Mouse (Mus musculus) embryonic facial prominence, embryonic 10.5 days (tissue): ENCODE results near the gene Kpna6. TPM values are rescaled to one million over a fixed set of nuclear protein-coding genes. Genes with fewer than 3 reads are reported as not detected.

Source experiments
- DNase-seq: peaks from one replicate; pipeline ENCODE4 v3.0.0-alpha.2; 2017; ENCODE audit warnings: low spot score
- H3K27ac ChIP-seq: fragments of 300-500 bp; sonication (generic); replicated peaks from 2 replicates; pipeline ENCODE4 v1.5.1; 2016; ENCODE audit warnings: mild to moderate bottlenecking
- H3K27me3 ChIP-seq: fragments of 300-500 bp; sonication (generic); replicated peaks from 2 replicates; pipeline ENCODE4 v1.6.1; 2016; ENCODE audit warnings: low read depth, mild to moderate bottlenecking; ENCODE audit not compliant: poor library complexity, severe bottlenecking
- H3K36me3 ChIP-seq: fragments of 300-500 bp; sonication (generic); replicated peaks from 2 replicates; pipeline ENCODE4 v1.6.1; 2016; ENCODE audit warnings: mild to moderate bottlenecking, moderate library complexity
- H3K4me1 ChIP-seq: fragments of 300-500 bp; sonication (generic); 2 replicates; pipeline ENCODE4 v1.6.1; 2016
- H3K4me3 ChIP-seq: fragments of 300-500 bp; sonication (generic); 2 replicates; pipeline ENCODE4 v1.5.1; 2016; ENCODE audit warnings: mild to moderate bottlenecking, moderate library complexity
- H3K9me3 ChIP-seq: fragments of 300-500 bp; sonication (generic); 2 replicates; pipeline ENCODE4 v1.6.1; 2016; ENCODE audit warnings: mild to moderate bottlenecking
- WGBS: fragments of 180-500 bp; shearing (Covaris S2); methylation state at CpG from one replicate; pipeline ENCODE4 v1.1.7; 2016; 5-methylcytosine and 5-hydroxymethylcytosine counted together
- polyA plus RNA-seq: library from polyadenylated mRNA; unstranded; fragments of >200 nt; fragmentation: Nextera tagmentation; extraction: Ambion mirVana; gene quantifications from 2 replicates; pipeline ENCODE4 v1.2.1, GENCODE M21; 2016

The Kpna6 gene
- polyA plus RNA-seq, 1 experiment from 2014 or later: 14.0 TPM

GRCm38 (mm10) chr4:129640101-129640637 lies 32.4 kb downstream of the Kpna6 start:
- Histone ChIP-seq H3K4me1 (peaks cover 27% of the 10 kb centered on the region), H3K27me3 (no peaks in the 10 kb centered on the region), H3K4me3 (peak overlapping the region; percentile 86), H3K27ac (peak overlapping the region; percentile 93), H3K9me3 (no peaks in the 10 kb centered on the region), H3K36me3 (peaks cover 67% of the 10 kb centered on the region)
- 8% methylated on average over 17 of the region's 17 CpGs for WGBS
- no peak for DNase-seq

GRCm38 (mm10) chr4:129639221-129639620 lies 33.3 kb downstream of the Kpna6 start:
- peaks cover 67% of the 10 kb centered on the region for H3K36me3 ChIP-seq
- peaks cover 27% of the 10 kb centered on the region for H3K4me1 ChIP-seq
- no peak for DNase-seq
- 90% methylated on average over 15 of the region's 15 CpGs for WGBS
- peak overlapping the region; percentile 86 for H3K4me3 ChIP-seq
- no peaks in the 10 kb centered on the region for H3K9me3 ChIP-seq
- H3K27me3 ChIP-seq: no peaks in the 10 kb centered on the region
- 0 out of 2 replicates have a peak overlapping the region, but pooled peaks have one; percentile 93 for H3K27ac ChIP-seq

- H3K27ac ChIP-seq: no peak overlapping the region
- peaks cover 7% of the 10 kb centered on the region for H3K4me1 ChIP-seq
- H3K4me3 ChIP-seq: no peak overlapping the region
- H3K9me3 ChIP-seq: no peaks in the 10 kb centered on the region
- no peak for DNase-seq
- WGBS: 94% methylated on average over 6 of the region's 6 CpGs
- H3K36me3 ChIP-seq: peaks cover 99% of the 10 kb centered on the region
- H3K27me3 ChIP-seq: no peaks in the 10 kb centered on the region
These were observed 38.7 kb downstream of the Kpna6 start for GRCm38 (mm10) chr4:129633852-129634251.

GRCm38 (mm10) chr4:129631867-129632266 lies 40.7 kb downstream of the Kpna6 start:
- no peak overlapping the region for H3K27ac ChIP-seq
- H3K4me1 ChIP-seq: no peaks in the 10 kb centered on the region
- no peak overlapping the region for H3K4me3 ChIP-seq
- no peak for DNase-seq
- no peaks in the 10 kb centered on the region for H3K27me3 ChIP-seq
- H3K9me3 ChIP-seq: no peaks in the 10 kb centered on the region
- WGBS: 94% methylated on average over 12 of the region's 12 CpGs
- H3K36me3 ChIP-seq: peaks cover 100% of the 10 kb centered on the region

- DNase-seq: no peak
- Histone ChIP-seq H3K4me1 (no peaks in the 10 kb centered on the region; the same call in 1 of the 2 replicates), H3K4me3 (no peak overlapping the region), H3K27me3 (no peaks in the 10 kb centered on the region), H3K9me3 (no peaks in the 10 kb centered on the region), H3K36me3 (peaks cover 100% of the 10 kb centered on the region), H3K27ac (no peak overlapping the region)
- WGBS: 91% methylated on average over 4 of the region's 4 CpGs
These were observed 41.6 kb downstream of the Kpna6 start for GRCm38 (mm10) chr4:129630944-129631343.

- Histone ChIP-seq H3K27me3 (no peaks in the 10 kb centered on the region), H3K36me3 (peaks cover 58% of the 10 kb centered on the region), H3K4me1 (peaks cover 36% of the 10 kb centered on the region), H3K4me3 (no peak overlapping the region), H3K27ac (no peak overlapping the region), H3K9me3 (no peaks in the 10 kb centered on the region)
- WGBS: 79% methylated on average over 6 of the region's 6 CpGs
- DNase-seq: no peak
These were observed 46.5 kb downstream of the Kpna6 start for GRCm38 (mm10) chr4:129626035-129626434.

- H3K4me3 ChIP-seq: peak overlapping the region; percentile 72
- H3K27me3 ChIP-seq: no peaks in the 10 kb centered on the region
- H3K36me3 ChIP-seq: peaks cover 58% of the 10 kb centered on the region
- DNase-seq: no peak
- 45% methylated on average over 4 of the region's 4 CpGs for WGBS
- H3K9me3 ChIP-seq: no peaks in the 10 kb centered on the region
- H3K27ac ChIP-seq: peak overlapping the region; percentile 86
- H3K4me1 ChIP-seq: peaks cover 40% of the 10 kb centered on the region
These were observed 47.1 kb downstream of the Kpna6 start for GRCm38 (mm10) chr4:129625496-129625895.

GRCm38 (mm10) chr4:129625029-129625370 lies 47.6 kb downstream of the Kpna6 start:
- 1% methylated on average over 6 of the region's 6 CpGs for WGBS
- H3K27ac ChIP-seq: peak overlapping the region; percentile 86
- peak overlapping the region; percentile 72 for H3K4me3 ChIP-seq
- no peaks in the 10 kb centered on the region for H3K9me3 ChIP-seq
- H3K36me3 ChIP-seq: peaks cover 56% of the 10 kb centered on the region
- DNase-seq: peak; percentile 76
- peaks cover 40% of the 10 kb centered on the region for H3K4me1 ChIP-seq
- H3K27me3 ChIP-seq: no peaks in the 10 kb centered on the region

- H3K9me3 ChIP-seq: no peaks in the 10 kb centered on the region
- H3K36me3 ChIP-seq: peaks cover 50% of the 10 kb centered on the region
- H3K4me1 ChIP-seq: peaks cover 40% of the 10 kb centered on the region
- H3K27me3 ChIP-seq: no peaks in the 10 kb centered on the region
- peak overlapping the region; percentile 72 for H3K4me3 ChIP-seq
- peak overlapping the region; percentile 86 for H3K27ac ChIP-seq
- WGBS: 1% methylated on average over 18 of the region's 18 CpGs
- DNase-seq: peak; percentile 90
These were observed 48.1 kb downstream of the Kpna6 start for GRCm38 (mm10) chr4:129624281-129625028.

GRCm38 (mm10) chr4:129623681-129624091 lies 48.9 kb downstream of the Kpna6 start, which contains the start of gene Ccdc28b:
Gene Ccdc28b (minus strand): TSS chr4:129623947.
- peak within 1 kb of the TSS; percentile 86 for H3K27ac ChIP-seq
- under 1% methylated on average over 10 of the region's 10 CpGs for WGBS
- H3K27me3 ChIP-seq: no peaks in the 10 kb centered on the region
- peak; percentile 47 for DNase-seq
- peak within 1 kb of the TSS; percentile 72 for H3K4me3 ChIP-seq
- H3K9me3 ChIP-seq: no peaks in the 10 kb centered on the region
- peaks cover 42% of the 10 kb centered on the region for H3K36me3 ChIP-seq
- peaks cover 46% of the 10 kb centered on the region for H3K4me1 ChIP-seq

- WGBS: 21% methylated on average over 8 of the region's 8 CpGs
- H3K36me3 ChIP-seq: peaks cover 35% of the 10 kb centered on the region
- no peaks in the 10 kb centered on the region for H3K27me3 ChIP-seq
- peak overlapping the region; percentile 86 for H3K27ac ChIP-seq
- peak overlapping the region; percentile 72 for H3K4me3 ChIP-seq
- DNase-seq: no peak
- peaks cover 54% of the 10 kb centered on the region for H3K4me1 ChIP-seq
- H3K9me3 ChIP-seq: no peaks in the 10 kb centered on the region
These were observed 49.6 kb downstream of the Kpna6 start for GRCm38 (mm10) chr4:129622803-129623535.

GRCm38 (mm10) chr4:129622120-129622802 lies 50.3 kb downstream of the Kpna6 start:
- no peaks in the 10 kb centered on the region for H3K27me3 ChIP-seq
- peak overlapping the region; percentile 72 for H3K4me3 ChIP-seq
- H3K27ac ChIP-seq: peak overlapping the region; percentile 86; the same call in 1 of the 2 replicates
- no peak for DNase-seq
- peaks cover 55% of the 10 kb centered on the region for H3K4me1 ChIP-seq
- WGBS: 79% methylated on average over 11 of the region's 11 CpGs
- H3K36me3 ChIP-seq: peaks cover 31% of the 10 kb centered on the region
- no peaks in the 10 kb centered on the region for H3K9me3 ChIP-seq
